Comparison of ENCODE assay signal across 8 mouse cellular contexts in the genomic region with DNA sequence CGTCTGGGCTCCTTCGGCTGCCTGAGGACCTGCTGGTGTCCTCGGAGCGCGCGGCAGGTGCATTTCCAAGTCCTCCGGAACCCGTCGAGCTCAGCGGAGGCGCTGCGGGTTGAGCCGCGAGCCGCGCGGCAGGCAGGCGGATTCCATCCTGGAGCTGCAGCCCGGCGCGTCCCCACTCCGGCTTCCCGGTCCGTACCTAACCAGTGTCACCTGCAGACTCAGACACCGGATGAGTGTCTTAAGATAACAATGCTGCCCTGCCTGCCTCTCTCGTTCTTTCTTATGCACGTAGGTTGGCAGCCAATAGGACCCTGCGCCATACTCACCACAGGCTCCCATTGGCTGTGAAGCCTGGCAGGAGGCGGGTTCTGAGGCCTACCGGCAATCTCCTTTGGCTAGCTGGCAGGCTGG. TPM values are rescaled to one million over a fixed set of nuclear protein-coding genes. Genes with fewer than 3 reads are reported as not detected.
DNase-seq lines count a peak whose midpoint lies in the region; ATAC-seq and TF ChIP-seq lines count a peak whose summit lies in the region.

A gene (minus strand): TSS at position 276 of the 411 bp plus-strand sequence.

- H3K27ac ChIP-seq in hindbrain, embryonic 11.5 days (ENCODE audit: low read depth, low read length): no peak within 1 kb of the TSS
- H3K27ac ChIP-seq in liver, postnatal 0 days (ENCODE audit: low read depth): no peak within 1 kb of the TSS

- TF ChIP-seq EP300 in liver, postnatal 0 days (IDR thresholded peaks at IDR 0.05; ENCODE audit: low read depth): no peak

- H3K36me3 ChIP-seq in hindbrain, embryonic 11.5 days (ENCODE audit: control insufficient read depth, insufficient read depth, low read length): no peaks in the 10 kb centered on the region
- H3K36me3 ChIP-seq in liver, postnatal 0 days (replicated peaks; ENCODE audit: insufficient read depth, low read length): no peaks in the 10 kb centered on the region

- ATAC-seq in hindbrain, embryonic 11.5 days (ENCODE audit: low FRiP score): peak; percentile 98
- ATAC-seq in liver, postnatal 0 days: peak; percentile 75

- H3K27me3 ChIP-seq in hindbrain, embryonic 11.5 days (ENCODE audit: control insufficient read depth, insufficient read depth, low read length): peaks cover 7% of the 10 kb centered on the region; the same call in 1 of the 2 replicates
- peaks cover 20% of the 10 kb centered on the region for H3K27me3 ChIP-seq in liver, postnatal 0 days (ENCODE audit: insufficient read depth, low read length)

- WGBS in hindbrain, embryonic 11.5 days: under 1% methylated on average over 30 of the region's 30 CpGs
- WGBS in liver, postnatal 0 days (ENCODE audit: insufficient replicate concordance): 3% methylated on average over 30 of the region's 30 CpGs

- no peaks in the 10 kb centered on the region for H3K4me1 ChIP-seq in hindbrain, embryonic 11.5 days (replicated peaks; ENCODE audit: control insufficient read depth, insufficient read depth, low read length)
- no peaks in the 10 kb centered on the region for H3K4me1 ChIP-seq in liver, postnatal 0 days (ENCODE audit: insufficient read depth)

- peak within 1 kb of the TSS; percentile 82 for H3K4me2 ChIP-seq in hindbrain, embryonic 11.5 days (replicated peaks; ENCODE audit: low read depth, low read length)
- peak within 1 kb of the TSS; percentile 64 for H3K4me2 ChIP-seq in liver, postnatal 0 days (ENCODE audit: low read depth, low read length)

- peak within 1 kb of the TSS; percentile 50 for H3K4me3 ChIP-seq in hindbrain, embryonic 11.5 days (ENCODE audit: low read depth, low read length)
- peak within 1 kb of the TSS; percentile 27 for H3K4me3 ChIP-seq in liver, postnatal 0 days (ENCODE audit: low read depth, low read length)

- peak; percentile 90 for DNase-seq in ZHBTc4 (ENCODE audit: low read depth, low spot score)
- DNase-seq in cerebellum, postnatal 14 days: peak; percentile 94 to 97
- peak; percentile 87 to 91 for DNase-seq in frontal cortex, postnatal 25 days (ENCODE audit: low spot score in 2 of 2)
- DNase-seq in hindbrain, embryonic 11.5 days (ENCODE audit: low spot score): peak; percentile 89
- DNase-seq in layer of hippocampus, adult 8-10 months (ENCODE audit: low spot score in 2 of 2): peak; percentile 92 to 95
- peak; percentile 36 for DNase-seq in liver, postnatal 0 days
- peak; percentile 29 for DNase-seq in ovary, postnatal 10 days (ENCODE audit: low spot score)
- DNase-seq in T-cell, adult 2 months (ENCODE audit: low spot score): no peak

- TF ChIP-seq CTCF in liver, postnatal 0 days (IDR thresholded peaks at IDR 0.05; ENCODE audit: low read depth): no peak

- peak within 1 kb of the TSS; percentile 58 for H3K9ac ChIP-seq in hindbrain, embryonic 11.5 days (ENCODE audit: low read depth, low read length)
- no peak within 1 kb of the TSS for H3K9ac ChIP-seq in liver, postnatal 0 days (replicated peaks)

- H3K9me3 ChIP-seq in hindbrain, embryonic 11.5 days (ENCODE audit: control insufficient read depth, low read length): no peaks in the 10 kb centered on the region
- H3K9me3 ChIP-seq in liver, postnatal 0 days (ENCODE audit: low read length): no peaks in the 10 kb centered on the region

RNA-seq across cellular contexts. Expression of the gene that starts here (rescaled TPM):
- 2.7 and 3.0 TPM in 2 replicates for polyA plus RNA-seq in hindbrain, embryonic 11.5 days (2014; fragmentation: Nextera tagmentation; extraction: Ambion mirVana)
- total RNA-seq in layer of hippocampus, adult 8-10 months (2022): 10 to 100 TPM; 65.4 to 78.2 (median 70.1) TPM
- 0.02 TPM in 1 of 2 replicates, not detected in the other for polyA plus RNA-seq in liver, postnatal 0 days (2015; fragmentation: Nextera tagmentation; extraction: Ambion mirVana)

Comparison
In these comparisons a context has a peak if more than half of its experiments do, and no peak if none do; other contexts are left out.
1. Peak in DNase-seq, ATAC-seq, H3K4me3 ChIP-seq and H3K4me2 ChIP-seq in liver, postnatal 0 days; RNA of the gene not detected or under 1 TPM.